Mouse (Mus musculus) kidney, adult 2 months (tissue): ENCODE results near the gene Chka.

Experiments used
- CTCF ChIP-seq: fragments of 200-500 bp; conservative IDR thresholded peaks from 2 replicates; pipeline ENCODE4 v1.5.1; 2011; ENCODE audit warnings: low read depth, mild to moderate bottlenecking, control low read depth, low read length, moderate library complexity, mixed read lengths; ENCODE audit not compliant: insufficient read depth, insufficient read length
- POLR2A ChIP-seq: fragments of 200-500 bp; IDR thresholded peaks from one replicate; pipeline ENCODE4 v1.6.1; 2011; ENCODE audit warnings: low read depth, low read length, control low read depth

- TF ChIP-seq CTCF (no peak), POLR2A (no peak)
Observed at GRCm38 (mm10) chr19:3894294-3894693, 42.7 kb downstream of the Chka start.
